Mouse (Mus musculus): Measurements from ENCODE around the gene Adgrv1.

GRCm38 (mm10) chr13:81130742-81131524, 502.0 kb downstream of the Adgrv1 start:
- no peak for TF ChIP-seq GATA1 (IDR thresholded peaks at IDR 0.05; ENCODE audit: low read length)
- TF ChIP-seq TAL1 (IDR thresholded peaks at IDR 0.05; ENCODE audit: low read length) = no peak
